Mouse (Mus musculus) spleen, postnatal 14 days (tissue): ENCODE measurements around the gene Mybbp1a.

Experiments
- DNase-seq, 2 experiments: peaks; one replicate each; pipeline ENCODE4 v3.0.0; 2021 to 2022; ENCODE audit warnings: low spot score in 2 of 2

Gene Mybbp1a

GRCm38 (mm10) chr11:72477653-72478052 is 36.5 kb downstream of the Mybbp1a start:
- DNase-seq, result no peak

- no peak for DNase-seq
Observed at GRCm38 (mm10) chr11:72478228-72478627, 37.1 kb downstream of the Mybbp1a start.

- DNase-seq, result no peak
Observed at GRCm38 (mm10) chr11:72479499-72479898, 38.3 kb downstream of the Mybbp1a start.

GRCm38 (mm10) chr11:72481313-72481712 is 40.2 kb downstream of the Mybbp1a start:
- no peak for DNase-seq

GRCm38 (mm10) chr11:72481952-72482351 is 40.8 kb downstream of the Mybbp1a start:
- no peak for DNase-seq

GRCm38 (mm10) chr11:72484549-72484948 is 43.4 kb downstream of the Mybbp1a start:
- DNase-seq, result no peak

GRCm38 (mm10) chr11:72485157-72485556 is 44.0 kb downstream of the Mybbp1a start:
- no peak for DNase-seq

GRCm38 (mm10) chr11:72485960-72486359 is 44.8 kb downstream of the Mybbp1a start:
- DNase-seq, result no peak

GRCm38 (mm10) chr11:72487171-72487570 is 46.0 kb downstream of the Mybbp1a start:
- no peak for DNase-seq

GRCm38 (mm10) chr11:72487739-72488138 is 46.6 kb downstream of the Mybbp1a start:
- no peak for DNase-seq

GRCm38 (mm10) chr11:72488753-72489271 is 47.7 kb downstream of the Mybbp1a start:
- peak; percentile 13 to 26 for DNase-seq

GRCm38 (mm10) chr11:72489397-72489796 is 48.2 kb downstream of the Mybbp1a start:
- DNase-seq, result no peak

- DNase-seq, result peak; percentile 72 to 84
Observed at GRCm38 (mm10) chr11:72489881-72490301, 48.7 kb downstream of the Mybbp1a start, which contains the start of gene Spns2. Gene Spns2, minus strand, starts transcription at chr11:72489904.

- no peak for DNase-seq
Observed at GRCm38 (mm10) chr11:72491130-72491960, 50.2 kb downstream of the Mybbp1a start.

- DNase-seq, result no peak
Observed at GRCm38 (mm10) chr11:72494046-72494988, 53.2 kb downstream of the Mybbp1a start.

GRCm38 (mm10) chr11:72496066-72496465 is 54.9 kb downstream of the Mybbp1a start:
- no peak for DNase-seq

- no peak for DNase-seq
Observed at GRCm38 (mm10) chr11:72496775-72497174, 55.6 kb downstream of the Mybbp1a start.

GRCm38 (mm10) chr11:72497367-72497766 is 56.2 kb downstream of the Mybbp1a start:
- DNase-seq, result no peak

GRCm38 (mm10) chr11:72500139-72500538 is 59.0 kb downstream of the Mybbp1a start:
- no peak for DNase-seq
